22 mouse cellular contexts compared by ENCODE assay signal in the genomic region with DNA sequence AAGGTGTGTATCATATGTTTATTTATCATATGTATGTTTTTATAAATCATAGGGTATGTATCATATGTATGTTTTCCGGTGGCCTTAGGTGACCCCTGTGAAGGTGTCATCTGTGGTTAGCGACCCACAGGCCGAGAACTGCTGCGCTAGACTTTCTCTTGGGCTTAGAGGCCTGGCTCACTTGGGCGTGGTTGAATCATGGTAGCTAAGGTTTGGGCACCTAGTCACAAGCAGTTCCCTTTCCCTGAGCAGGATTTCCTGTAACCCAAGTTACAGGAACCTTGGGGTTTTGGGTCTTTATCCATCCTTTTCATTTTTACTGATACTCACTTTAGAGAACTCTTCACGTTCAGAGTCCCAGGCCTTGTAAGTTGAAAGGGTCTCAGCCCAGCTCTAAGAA. TPM values are rescaled to one million over a fixed set of nuclear protein-coding genes. Genes with fewer than 3 reads are reported as not detected.
DNase-seq lines count a peak whose midpoint lies in the region; ATAC-seq and TF ChIP-seq lines count a peak whose summit lies in the region.
"Had no signal": no experiment of that assay in that cellular context is flagged by ENCODE, and none has a peak within 500 bp of the region (broad histone marks: within the 10 kb centered on the region; RNA-seq: fewer than 3 reads in every experiment).

No protein-coding gene starts in this region.

- no peaks in the 10 kb centered on the region for H3K36me3 ChIP-seq in liver, embryonic 16.5 days (ENCODE audit: control insufficient read depth, insufficient read depth)
- no peaks in the 10 kb centered on the region for H3K36me3 ChIP-seq in liver, embryonic 12.5 days
- H3K36me3 ChIP-seq: embryonic facial prominence, embryonic 10.5 days; heart, embryonic 12.5 days; limb, embryonic 12.5 days; neural tube, embryonic 12.5 days had no signal

- H3K9me3 ChIP-seq in liver, embryonic 16.5 days (replicated peaks; ENCODE audit: control insufficient read depth, low read length) = no peaks in the 10 kb centered on the region
- H3K9me3 ChIP-seq in liver, embryonic 12.5 days (replicated peaks) = no peaks in the 10 kb centered on the region
- H3K9me3 ChIP-seq: embryonic facial prominence, embryonic 10.5 days; heart, embryonic 12.5 days; limb, embryonic 12.5 days; neural tube, embryonic 12.5 days had no signal

- no peak for TF ChIP-seq CTCF in bone marrow macrophage, adult 2 months (IDR thresholded peaks at IDR 0.05; ENCODE audit: low read depth, low read length)

- peak; percentile 50 for DNase-seq in CD4-positive helper T cell, adult 2 months (ENCODE audit: low read depth, low spot score)
- DNase-seq in natural killer cell, adult 2 months (ENCODE audit: low spot score in 2 of 2) = peak; percentile 61 to 71
- DNase-seq in adrenal gland, postnatal 25 days = no peak
- no peak for DNase-seq in retina, embryonic 14.5 days (ENCODE audit: low spot score)

- peaks cover 6% of the 10 kb centered on the region for H3K4me1 ChIP-seq in liver, embryonic 16.5 days (ENCODE audit: control insufficient read depth, low read depth, low read length)
- H3K4me1 ChIP-seq in liver, embryonic 12.5 days = peaks cover 25% of the 10 kb centered on the region
- peaks cover 58% of the 10 kb centered on the region for H3K4me1 ChIP-seq in bone marrow macrophage, adult 2 months (ENCODE audit: control insufficient read depth, insufficient read depth, low read length)
- H3K4me1 ChIP-seq: embryonic facial prominence, embryonic 10.5 days; limb, embryonic 12.5 days; neural tube, embryonic 12.5 days had no signal

- H3K4me2 ChIP-seq in liver, embryonic 16.5 days (ENCODE audit: low read depth, low read length) = no peak overlapping the region
- no peak overlapping the region for H3K4me2 ChIP-seq in liver, embryonic 12.5 days
- H3K4me2 ChIP-seq: heart, embryonic 12.5 days; hindbrain, embryonic 14.5 days; limb, embryonic 12.5 days; neural tube, embryonic 12.5 days had no signal

- TF ChIP-seq POLR2A in bone marrow macrophage, adult 2 months (IDR thresholded peaks at IDR 0.05; ENCODE audit: borderline replicate concordance, low read depth, low read length) = no peak

- no peak for ATAC-seq in liver, embryonic 16.5 days (ENCODE audit: low read depth)
- no peak for ATAC-seq in liver, embryonic 12.5 days

- H3K27me3 ChIP-seq in liver, embryonic 16.5 days (ENCODE audit: control insufficient read depth, insufficient read depth, low read depth, low read length) = no peaks in the 10 kb centered on the region
- no peaks in the 10 kb centered on the region for H3K27me3 ChIP-seq in liver, embryonic 12.5 days (replicated peaks)
- H3K27me3 ChIP-seq: limb, embryonic 12.5 days; neural tube, embryonic 12.5 days had no signal

- peak overlapping the region; percentile 7; the same call in 1 of the 2 replicates for H3K27ac ChIP-seq in liver, embryonic 16.5 days (ENCODE audit: low read length)
- H3K27ac ChIP-seq in liver, embryonic 12.5 days = no peak overlapping the region; the same call in 1 of the 2 replicates
- H3K27ac ChIP-seq in bone marrow macrophage, adult 2 months (ENCODE audit: insufficient read depth, low read depth, low read length) = peak overlapping the region; percentile 67
- H3K27ac ChIP-seq: embryonic facial prominence, embryonic 10.5 days; hindbrain, embryonic 14.5 days; kidney, postnatal 0 days; limb, embryonic 12.5 days; liver, embryonic 14.5 days; neural tube, embryonic 12.5 days; stomach, postnatal 0 days had no signal

- no peak overlapping the region for H3K4me3 ChIP-seq in liver, embryonic 16.5 days (ENCODE audit: low read depth, low read length)
- no peak overlapping the region for H3K4me3 ChIP-seq in liver, embryonic 12.5 days
- H3K4me3 ChIP-seq in bone marrow macrophage, adult 2 months (ENCODE audit: insufficient read depth, low read length) = no peak overlapping the region
- H3K4me3 ChIP-seq: embryonic facial prominence, embryonic 10.5 days; heart, embryonic 12.5 days; limb, embryonic 12.5 days; neural tube, embryonic 12.5 days had no signal

- WGBS in liver, embryonic 16.5 days (ENCODE audit: insufficient replicate concordance) = 56% methylated on average over 6 of the region's 6 CpGs
- 55% methylated on average over 6 of the region's 6 CpGs for WGBS in liver, embryonic 12.5 days (ENCODE audit: insufficient replicate concordance)

- no peak overlapping the region for H3K9ac ChIP-seq in liver, embryonic 16.5 days (ENCODE audit: low read depth, low read length)
- H3K9ac ChIP-seq in liver, embryonic 12.5 days = no peak overlapping the region
- H3K9ac ChIP-seq: heart, embryonic 12.5 days; hindbrain, embryonic 14.5 days; limb, embryonic 12.5 days; liver, embryonic 14.5 days; neural tube, embryonic 12.5 days had no signal

RNA-seq across cellular contexts. Expression of a gene that starts 29.6 kb away (rescaled TPM):
- not detected in 2 replicates for polyA plus RNA-seq in liver, embryonic 16.5 days (2015; fragmentation: Nextera tagmentation; extraction: Ambion mirVana)
- polyA plus RNA-seq in liver, embryonic 12.5 days (2016; fragmentation: Nextera tagmentation; extraction: Ambion mirVana) = 0.30 TPM in 1 of 2 replicates, not detected in the other
- 1.1 TPM in 1 of 2 replicates, not detected in the other for polyA plus RNA-seq in bone marrow macrophage, adult 2 months (2012; ENCODE audit: insufficient read depth, insufficient read length, missing spikeins)
- total RNA-seq in adrenal gland, postnatal 25 days (2021) = not detected in 2 replicates
- total RNA-seq: common myeloid progenitor, adult 5-6 weeks; gastrocnemius, postnatal 36 days; heart, postnatal 25 days; layer of hippocampus, postnatal 25 days; megakaryocyte-erythroid progenitor cell, adult 5-6 weeks; midbrain, postnatal 0 days had no signal
- polyA plus RNA-seq: embryonic facial prominence, embryonic 10.5 days; forebrain, embryonic 16.5 days; hindbrain, embryonic 14.5 days; midbrain, postnatal 0 days; neural tube, embryonic 12.5 days had no signal

RNA-seq across cellular contexts. Expression of a gene that starts 29.6 kb away (rescaled TPM):
- 0.48 and 0.77 TPM in 2 replicates for polyA plus RNA-seq in liver, embryonic 16.5 days (2015; fragmentation: Nextera tagmentation; extraction: Ambion mirVana)
- polyA plus RNA-seq in liver, embryonic 12.5 days (2016; fragmentation: Nextera tagmentation; extraction: Ambion mirVana) = 0.17 and 0.39 TPM in 2 replicates
- polyA plus RNA-seq in bone marrow macrophage, adult 2 months (2012; ENCODE audit: insufficient read depth, insufficient read length, missing spikeins) = 2.6 and 2.7 TPM in 2 replicates
- not detected in 2 replicates for total RNA-seq in adrenal gland, postnatal 25 days (2021)
- total RNA-seq: gastrocnemius, postnatal 36 days; megakaryocyte-erythroid progenitor cell, adult 5-6 weeks had no signal
- polyA plus RNA-seq: embryonic facial prominence, embryonic 10.5 days; limb, embryonic 12.5 days; neural tube, embryonic 12.5 days had no signal

RNA-seq across cellular contexts. Expression of a gene that starts 32.2 kb away (rescaled TPM):
- 2.4 and 2.9 TPM in 2 replicates for polyA plus RNA-seq in liver, embryonic 16.5 days (2015; fragmentation: Nextera tagmentation; extraction: Ambion mirVana)
- 4.0 and 4.4 TPM in 2 replicates for polyA plus RNA-seq in liver, embryonic 12.5 days (2016; fragmentation: Nextera tagmentation; extraction: Ambion mirVana)
- 16.9 and 17.2 TPM in 2 replicates for polyA plus RNA-seq in bone marrow macrophage, adult 2 months (2012; ENCODE audit: insufficient read depth, insufficient read length, missing spikeins)
- 0.49 and 0.57 TPM in 2 replicates for total RNA-seq in adrenal gland, postnatal 25 days (2021)
- polyA plus RNA-seq: forebrain, embryonic 16.5 days had no signal

RNA-seq across cellular contexts. Expression of a gene that starts 58.9 kb away (rescaled TPM):
- polyA plus RNA-seq in liver, embryonic 16.5 days (2015; fragmentation: Nextera tagmentation; extraction: Ambion mirVana) = 35.1 and 35.9 TPM in 2 replicates
- 86.6 and 90.0 TPM in 2 replicates for polyA plus RNA-seq in liver, embryonic 12.5 days (2016; fragmentation: Nextera tagmentation; extraction: Ambion mirVana)
- polyA plus RNA-seq in bone marrow macrophage, adult 2 months (2012; ENCODE audit: insufficient read depth, insufficient read length, missing spikeins) = 11.7 and 16.3 TPM in 2 replicates
- 63.9 and 69.2 TPM in 2 replicates for total RNA-seq in adrenal gland, postnatal 25 days (2021)

RNA-seq across cellular contexts. Expression of a gene that starts 59.6 kb away (rescaled TPM):
- 287 and 311 TPM in 2 replicates for polyA plus RNA-seq in liver, embryonic 16.5 days (2015; fragmentation: Nextera tagmentation; extraction: Ambion mirVana)
- 368 TPM in 2 replicates for polyA plus RNA-seq in liver, embryonic 12.5 days (2016; fragmentation: Nextera tagmentation; extraction: Ambion mirVana)
- polyA plus RNA-seq in bone marrow macrophage, adult 2 months (2012; ENCODE audit: insufficient read depth, insufficient read length, missing spikeins) = 323 and 358 TPM in 2 replicates
- total RNA-seq in adrenal gland, postnatal 25 days (2021) = 328 and 344 TPM in 2 replicates

Comparison
In these comparisons a context has a peak if more than half of its experiments do, and no peak if none do; other contexts are left out.
1. DNase-seq: peak in CD4-positive helper T cell, adult 2 months (single experiment) and natural killer cell, adult 2 months (2 of 2); none in adrenal gland, postnatal 25 days (single experiment) and retina, embryonic 14.5 days (single experiment).